Mouse (Mus musculus): Measurements from ENCODE around the gene Hes2.

GRCm38 (mm10) chr4:152117538-152117937 is 41.1 kb upstream of the Hes2 start:
- no peak for TF ChIP-seq CTCF (IDR thresholded peaks at IDR 0.05; ENCODE audit: control insufficient read depth, insufficient read depth, low read length)
- TF ChIP-seq POLR2A (IDR thresholded peaks at IDR 0.05; ENCODE audit: borderline replicate concordance, control insufficient read depth, low read depth, low read length), result no peak

Measured in bone marrow, adult 2 months (tissue).